Mouse (Mus musculus): ENCODE measurements around the gene Mmachc.

DNA sequence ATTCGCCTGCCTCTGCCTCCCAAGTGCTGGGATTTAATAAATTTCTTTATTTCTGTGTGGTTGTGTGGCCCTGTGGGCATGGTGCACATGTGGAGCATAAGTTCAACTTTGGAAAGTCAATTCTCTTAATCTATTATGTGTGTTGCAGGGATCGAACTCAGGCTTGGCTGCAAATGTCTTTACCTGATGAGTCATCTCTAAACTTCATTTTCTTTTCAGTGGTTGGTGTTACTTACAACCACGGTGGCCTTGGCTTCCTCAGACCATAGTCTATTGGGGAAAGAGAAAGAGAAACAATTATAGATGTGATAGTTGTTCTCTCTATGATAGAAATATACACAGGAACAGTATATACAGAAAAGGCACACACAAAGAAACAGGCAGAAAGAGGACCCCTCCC is 32.2 kb downstream of the Mmachc start:
- no peak for TF ChIP-seq CTCF (IDR thresholded peaks at IDR 0.05; ENCODE audit: extremely low read depth, insufficient read depth, low read length)
- TF ChIP-seq POLR2A (IDR thresholded peaks at IDR 0.05; ENCODE audit: extremely low read depth, insufficient read depth, low read length): no peak

Data from cortical plate, adult 2 months (tissue).